Mouse (Mus musculus): Measurements from ENCODE around the gene Adamts16.

Gene Adamts16

DNA sequence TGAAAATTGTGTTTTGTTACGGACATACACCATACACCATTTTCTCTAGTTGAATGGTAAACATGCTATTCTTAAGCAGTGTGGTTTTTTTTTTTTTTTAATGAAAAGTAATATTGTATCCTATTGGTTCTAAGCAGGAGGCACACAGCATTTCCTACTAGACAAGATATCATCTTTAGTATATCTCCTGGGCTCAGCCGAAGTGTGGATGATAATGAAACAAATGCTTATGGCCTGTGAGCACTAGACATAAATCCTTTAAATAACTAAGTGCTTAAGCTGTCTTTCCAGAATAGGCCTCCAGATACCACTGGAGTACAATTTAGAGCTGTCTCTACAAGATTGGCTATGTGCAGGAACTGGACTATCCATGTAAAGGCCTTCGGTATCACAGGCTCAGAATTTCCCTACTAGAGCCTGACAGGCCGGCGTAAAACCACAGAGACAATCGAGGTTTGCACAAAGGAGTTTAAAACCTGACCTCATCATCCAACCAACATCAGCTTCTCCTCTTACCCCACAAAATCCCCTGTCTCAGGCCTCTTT lies 8.9 kb downstream of the Adamts16 start:
- DNase-seq (ENCODE audit: low spot score), result no peak

DNA sequence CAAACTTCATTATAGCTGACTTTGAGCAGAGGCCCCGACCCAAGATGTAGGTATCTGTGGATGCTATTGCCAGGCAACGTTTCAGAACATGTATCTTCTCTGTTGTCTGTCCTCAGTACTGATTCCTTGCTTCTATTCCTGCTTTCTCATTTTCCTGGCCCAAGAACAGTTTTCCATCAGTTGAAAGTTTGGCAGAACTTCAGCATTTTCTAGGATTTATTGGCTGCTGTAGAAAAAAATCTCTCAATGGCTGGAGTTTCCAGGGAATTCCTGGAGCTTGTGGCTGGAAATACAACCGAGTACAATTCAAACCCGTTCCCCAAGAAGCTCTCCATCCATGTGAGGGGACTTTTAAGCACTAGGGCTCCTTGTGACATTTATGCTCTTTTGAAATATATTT lies 10.6 kb downstream of the Adamts16 start:
- DNase-seq (ENCODE audit: low spot score), result no peak

DNA sequence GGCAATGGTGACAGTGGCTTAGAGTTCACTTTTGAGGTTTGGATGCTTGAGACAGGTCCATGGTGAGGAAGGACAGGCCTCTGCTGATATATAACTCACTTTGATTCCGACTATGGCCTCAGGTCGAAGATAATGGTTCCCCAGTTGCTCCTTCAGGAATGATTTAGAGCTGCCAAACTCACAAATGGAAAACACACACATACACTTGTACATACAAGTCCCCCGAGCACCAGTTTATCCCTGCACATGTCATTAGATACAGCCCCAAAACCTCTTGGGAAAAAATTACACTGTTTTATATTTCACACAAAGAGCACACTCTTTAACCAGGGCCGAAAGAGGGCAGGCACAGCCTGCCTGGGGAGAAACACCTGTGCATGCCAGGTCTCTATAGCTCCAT lies 14.1 kb downstream of the Adamts16 start:
- no peak for DNase-seq (ENCODE audit: low spot score)

DNA sequence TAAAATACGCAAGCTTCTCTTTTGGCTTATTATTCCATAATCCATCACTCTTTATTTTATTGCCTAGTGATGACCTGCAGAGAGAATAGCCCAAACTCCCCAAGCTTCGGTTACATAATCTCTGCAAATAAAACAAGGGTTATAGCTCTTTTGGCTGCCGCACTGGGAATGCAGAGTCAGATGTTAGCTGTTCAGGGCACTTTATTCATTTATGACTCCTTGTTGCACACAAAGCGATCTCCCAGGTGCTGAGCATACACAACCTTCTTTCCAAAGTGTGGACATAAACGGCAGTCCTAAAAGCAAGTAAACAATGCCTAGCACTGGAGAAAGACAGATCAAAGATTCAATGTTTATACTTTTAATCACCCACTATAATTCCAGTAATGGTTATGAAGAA lies 16.3 kb downstream of the Adamts16 start:
- no peak for DNase-seq (ENCODE audit: low spot score)

- no peak for DNase-seq (ENCODE audit: low spot score)
Observed at GRCm38 (mm10) chr13:70823757-70824156, 17.9 kb downstream of the Adamts16 start.

- DNase-seq (ENCODE audit: low spot score), result no peak
Observed at GRCm38 (mm10) chr13:70818982-70819381, 22.6 kb downstream of the Adamts16 start.

DNA sequence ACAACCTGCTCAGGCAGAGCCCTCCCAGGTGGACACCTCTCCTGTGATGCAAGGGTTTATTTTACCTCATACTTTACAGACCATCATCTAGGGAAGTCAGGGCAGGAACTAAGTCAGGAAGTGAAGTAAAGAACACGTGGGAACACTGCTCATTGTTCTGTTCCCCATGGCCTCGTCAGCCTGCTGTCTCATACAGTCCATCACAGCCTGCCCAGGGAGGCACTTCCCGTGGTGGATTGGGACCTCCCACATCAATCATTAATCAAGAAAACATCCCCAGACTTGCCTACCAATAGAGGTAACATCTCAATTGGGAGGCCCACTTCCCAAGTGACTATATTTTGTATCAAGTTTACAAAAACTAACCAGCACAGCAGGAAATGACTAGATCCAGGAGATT lies 27.2 kb downstream of the Adamts16 start:
- DNase-seq (ENCODE audit: low spot score), result no peak

DNA sequence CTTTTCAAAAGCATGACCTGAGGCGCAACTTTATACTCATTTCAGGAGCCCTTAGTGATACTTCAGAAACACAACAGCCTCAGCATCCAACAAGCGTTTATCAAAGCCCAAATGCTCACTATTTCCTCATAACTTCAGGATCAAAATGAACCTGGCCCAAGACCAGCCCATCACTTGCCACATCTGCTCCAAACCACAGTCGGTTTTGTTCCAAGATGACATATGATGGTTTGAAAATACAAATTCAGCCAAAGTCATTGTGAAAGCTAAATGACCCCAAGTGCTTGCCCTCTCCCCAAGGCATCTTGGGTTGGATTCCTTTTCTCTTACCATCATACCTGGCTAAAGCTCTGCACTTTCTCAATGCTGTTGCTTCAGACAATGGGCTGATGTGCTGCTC lies 36.1 kb downstream of the Adamts16 start:
- DNase-seq (ENCODE audit: low spot score), result no peak

GRCm38 (mm10) chr13:70802849-70803248 lies 38.8 kb downstream of the Adamts16 start:
- no peak for DNase-seq (ENCODE audit: low spot score)

- no peak for DNase-seq (ENCODE audit: low spot score)
Observed at GRCm38 (mm10) chr13:70799322-70799721, 42.3 kb downstream of the Adamts16 start.

GRCm38 (mm10) chr13:70798396-70798795 lies 43.2 kb downstream of the Adamts16 start:
- no peak for DNase-seq (ENCODE audit: low spot score)

DNA sequence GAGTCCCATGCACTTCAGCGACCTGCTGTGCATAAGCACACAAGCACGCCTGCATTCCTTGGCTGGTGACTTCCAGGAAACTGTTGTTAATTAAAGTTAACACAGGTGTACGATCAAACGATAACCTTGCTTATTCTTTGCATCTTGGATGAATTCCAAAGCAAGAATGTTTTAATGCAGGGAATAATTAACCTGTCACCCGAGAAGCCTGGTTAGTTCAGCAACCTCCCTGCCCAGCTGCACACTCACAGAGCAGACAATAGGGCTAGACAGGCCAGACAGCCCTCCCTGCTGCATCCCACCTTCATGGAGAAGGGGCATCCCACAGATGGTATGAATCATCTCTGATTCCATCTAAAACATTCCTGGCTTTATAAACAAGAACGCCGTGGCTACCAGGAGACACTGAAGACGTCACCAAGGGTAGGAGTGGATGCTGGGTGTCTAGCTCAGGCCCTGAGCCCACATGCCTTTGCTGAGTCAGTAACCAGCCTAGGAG lies 47.5 kb downstream of the Adamts16 start:
- no peak for DNase-seq (ENCODE audit: low spot score)

GRCm38 (mm10) chr13:70793660-70794059 lies 48.0 kb downstream of the Adamts16 start:
- no peak for DNase-seq (ENCODE audit: low spot score)

GRCm38 (mm10) chr13:70792950-70793349 lies 48.7 kb downstream of the Adamts16 start:
- no peak for DNase-seq (ENCODE audit: low spot score)

DNA sequence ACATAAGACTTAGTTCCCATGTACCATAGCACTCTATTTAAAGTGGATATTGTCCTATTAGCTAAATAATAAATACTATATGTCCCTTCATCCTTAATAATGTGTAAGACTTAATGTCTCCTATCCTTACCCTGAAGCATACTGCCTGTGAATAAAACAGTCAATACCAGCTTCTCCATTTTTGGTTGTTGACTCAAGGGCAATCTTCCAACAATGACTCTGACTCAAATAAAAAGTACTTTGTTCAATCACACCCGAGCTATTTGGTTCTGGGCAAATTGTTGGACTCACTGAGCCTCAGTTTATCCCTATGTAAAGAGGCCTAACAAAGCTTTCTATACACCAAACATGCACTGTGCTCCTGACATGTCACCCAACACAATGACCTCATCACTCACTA lies 51.8 kb downstream of the Adamts16 start:
- DNase-seq (ENCODE audit: low spot score), result no peak

- no peak for DNase-seq (ENCODE audit: low spot score)
Observed at GRCm38 (mm10) chr13:70789022-70789421, 52.6 kb downstream of the Adamts16 start.

DNA sequence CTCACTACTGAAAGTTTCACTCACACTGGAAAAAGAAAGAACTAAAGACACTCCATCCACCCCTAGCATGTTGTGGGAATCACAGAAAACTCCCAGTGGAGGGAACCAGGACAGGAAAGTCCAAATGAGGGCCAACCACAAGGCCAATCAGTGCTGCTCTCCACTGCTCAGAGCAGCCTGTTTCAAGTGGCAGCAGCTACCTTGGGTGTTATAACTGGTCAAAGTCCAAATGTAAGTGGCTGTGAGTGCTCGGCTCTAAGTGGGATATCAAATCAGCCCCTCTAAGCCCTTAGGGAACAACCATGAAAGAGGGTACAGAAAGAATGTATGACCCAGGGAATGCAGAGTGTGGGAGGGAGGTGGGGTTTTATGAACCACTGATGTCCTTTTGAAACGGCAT lies 56.5 kb downstream of the Adamts16 start:
- no peak for DNase-seq (ENCODE audit: low spot score)

- no peak for DNase-seq (ENCODE audit: low spot score)
Observed at GRCm38 (mm10) chr13:70784126-70784525, 57.5 kb downstream of the Adamts16 start.

DNA sequence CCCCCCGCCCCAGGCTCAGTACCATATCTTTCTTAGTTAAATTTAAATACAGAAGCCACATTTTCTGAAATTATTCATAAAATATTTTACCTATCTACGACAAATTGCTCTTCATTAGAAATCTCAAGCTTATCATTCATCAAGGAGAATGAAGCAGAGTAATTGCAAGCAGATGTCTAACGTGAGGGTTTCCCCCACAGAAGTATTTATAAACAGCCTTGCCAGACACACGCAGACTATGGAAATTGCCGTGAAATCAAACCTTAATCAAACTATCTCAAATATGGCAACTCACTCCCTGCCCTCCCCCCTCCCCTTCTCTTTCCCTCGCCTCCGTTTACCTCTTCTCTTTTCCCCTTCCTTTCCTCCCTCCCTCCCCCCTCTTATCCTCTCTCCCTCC lies 61.8 kb downstream of the Adamts16 start:
- DNase-seq (ENCODE audit: low spot score), result no peak

- DNase-seq (ENCODE audit: low spot score), result no peak
Observed at GRCm38 (mm10) chr13:70778872-70779554, 62.6 kb downstream of the Adamts16 start.

DNA sequence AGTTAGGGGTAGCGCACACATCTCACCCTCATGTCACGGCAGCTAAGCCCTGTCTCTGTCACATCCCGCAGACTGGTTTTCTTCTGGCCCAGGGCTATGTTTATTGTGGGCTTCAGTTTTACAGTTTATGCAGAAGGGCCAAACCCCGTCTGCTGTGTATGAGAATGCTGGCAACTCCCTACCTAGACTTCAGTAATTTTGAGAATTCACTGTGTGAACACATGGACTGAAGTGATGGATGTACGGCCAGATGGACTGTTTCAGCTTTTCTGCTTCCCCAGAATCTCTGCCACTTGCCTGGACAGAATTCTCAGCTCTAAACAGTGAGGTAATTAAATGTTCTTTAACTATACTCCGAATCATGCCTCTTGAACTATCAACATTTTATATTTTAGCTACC lies 70.5 kb downstream of the Adamts16 start:
- DNase-seq (ENCODE audit: low spot score), result no peak

- no peak for DNase-seq (ENCODE audit: low spot score)
Observed at GRCm38 (mm10) chr13:70769156-70769555, 72.5 kb downstream of the Adamts16 start.

DNA sequence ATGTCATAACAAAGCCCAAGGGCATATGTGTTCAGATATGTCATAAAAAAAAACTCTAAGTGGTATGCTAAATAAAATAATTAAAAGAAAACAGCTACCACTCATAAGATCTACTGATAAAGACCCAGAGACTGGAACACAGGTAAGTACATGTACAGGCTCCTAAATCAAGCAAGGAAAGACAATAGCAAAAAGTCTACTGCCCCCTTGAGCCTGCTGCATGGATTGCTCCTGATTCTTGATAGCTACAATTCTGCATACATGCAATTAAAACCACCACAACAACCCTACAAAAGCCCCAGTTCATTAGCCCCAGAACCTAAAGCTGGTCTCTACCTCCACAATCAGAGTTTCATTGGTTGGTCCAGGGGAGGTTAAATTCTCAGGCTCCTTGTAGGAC lies 74.1 kb downstream of the Adamts16 start:
- no peak for DNase-seq (ENCODE audit: low spot score)

DNA sequence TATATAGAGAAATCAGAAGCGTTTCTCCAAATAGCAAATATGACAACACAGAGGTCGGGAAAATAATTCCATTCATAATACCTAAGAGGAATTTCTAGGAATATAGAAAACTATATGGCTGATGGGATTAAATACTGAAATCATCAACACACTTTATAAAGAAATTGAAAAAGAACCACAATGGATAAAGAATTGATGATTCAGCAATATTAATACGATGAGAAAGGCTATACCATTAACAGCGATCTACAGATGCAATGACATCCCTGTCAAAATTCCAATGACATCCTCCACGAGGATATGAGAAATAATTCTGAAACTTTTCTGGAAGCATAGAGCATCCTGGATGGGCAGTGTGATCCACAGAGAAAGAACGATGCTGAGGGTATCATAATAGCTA lies 76.9 kb downstream of the Adamts16 start:
- no peak for DNase-seq (ENCODE audit: low spot score)

Data from T-cell, adult 2 months (primary cell).